Mouse (Mus musculus) intestine, embryonic 15.5 days (tissue): ENCODE results near the gene Ccl7. TPM values are rescaled to one million over a fixed set of nuclear protein-coding genes. Genes with fewer than 3 reads are reported as not detected.

Experiments used
- ATAC-seq: fragments of 200-750 bp; cut with Nextera tagmentation; 2 replicates; pipeline ENCODE4 v1.8.0; 2017; ENCODE audit warnings: moderate TSS enrichment, moderate library complexity
- H3K27ac ChIP-seq: fragments of 300-500 bp; sonication (generic); 2 replicates; pipeline ENCODE4 v1.5.1; 2015; ENCODE audit warnings: mild to moderate bottlenecking, inconsistent platforms
- H3K27me3 ChIP-seq: fragments of 300-500 bp; sonication (generic); replicated peaks from 2 replicates; pipeline ENCODE4 v1.6.1; 2015; ENCODE audit warnings: inconsistent platforms
- H3K36me3 ChIP-seq: fragments of 300-500 bp; sonication (generic); 2 replicates; pipeline ENCODE4 v1.6.1; 2015; ENCODE audit warnings: inconsistent platforms
- H3K4me1 ChIP-seq: fragments of 300-500 bp; sonication (generic); replicated peaks from 2 replicates; pipeline ENCODE4 v1.6.1; 2015; ENCODE audit warnings: inconsistent platforms
- H3K4me2 ChIP-seq: fragments of 300-500 bp; sonication (generic); replicated peaks from 2 replicates; pipeline ENCODE4 v1.6.1; 2015; ENCODE audit warnings: mild to moderate bottlenecking, inconsistent platforms
- H3K4me3 ChIP-seq: fragments of 300-500 bp; sonication (generic); replicated peaks from 2 replicates; pipeline ENCODE4 v1.5.1; 2015; ENCODE audit warnings: inconsistent platforms
- H3K9ac ChIP-seq: fragments of 300-500 bp; sonication (generic); 2 replicates; pipeline ENCODE4 v1.6.1; 2015; ENCODE audit warnings: inconsistent platforms
- H3K9me3 ChIP-seq: fragments of 300-500 bp; sonication (generic); 2 replicates; pipeline ENCODE4 v1.6.1; 2016; ENCODE audit warnings: inconsistent platforms
- WGBS: fragments of 180-500 bp; shearing (Covaris S2); methylation state at CpG from one replicate; pipeline ENCODE4 v1.1.7; 2015; 5-methylcytosine and 5-hydroxymethylcytosine counted together
- polyA plus RNA-seq: library from polyadenylated mRNA; unstranded; fragments of >200 nt; fragmentation: Nextera tagmentation; extraction: Ambion mirVana; gene quantifications from 2 replicates; pipeline ENCODE4 v1.2.1, GENCODE M21; 2015

Ccl7 gene
- polyA plus RNA-seq, 1 experiment from 2014 or later = 5.1 TPM

GRCm38 (mm10) chr11:82073686-82074085 lies 28.2 kb downstream of the Ccl7 start:
- 74% methylated on average over 3 of the region's 3 CpGs for WGBS
- Histone ChIP-seq H3K4me3 (no peak overlapping the region), H3K27me3 (no peaks in the 10 kb centered on the region), H3K9ac (no peak overlapping the region), H3K27ac (no peak overlapping the region), H3K4me1 (no peaks in the 10 kb centered on the region), H3K9me3 (no peaks in the 10 kb centered on the region), H3K36me3 (no peaks in the 10 kb centered on the region), H3K4me2 (no peak overlapping the region)
- ATAC-seq = no peak

- H3K9me3 ChIP-seq = no peaks in the 10 kb centered on the region
- no peaks in the 10 kb centered on the region for H3K4me1 ChIP-seq
- 41% methylated on average over 3 of the region's 3 CpGs for WGBS
- no peak for ATAC-seq
- no peaks in the 10 kb centered on the region for H3K36me3 ChIP-seq
- H3K27ac ChIP-seq = no peak overlapping the region
- no peaks in the 10 kb centered on the region for H3K27me3 ChIP-seq
- H3K9ac ChIP-seq = no peak overlapping the region
- H3K4me3 ChIP-seq = no peak overlapping the region
- H3K4me2 ChIP-seq = no peak overlapping the region
Measured at GRCm38 (mm10) chr11:82077031-82077430, 31.5 kb downstream of the Ccl7 start.

GRCm38 (mm10) chr11:82078136-82078730 lies 32.7 kb downstream of the Ccl7 start:
- H3K4me3 ChIP-seq = no peak overlapping the region
- ATAC-seq = no peak; the same call in 1 of the 2 replicates
- no peaks in the 10 kb centered on the region for H3K36me3 ChIP-seq
- no peak overlapping the region for H3K4me2 ChIP-seq
- H3K9me3 ChIP-seq = no peaks in the 10 kb centered on the region
- H3K27ac ChIP-seq = no peak overlapping the region
- no peak overlapping the region for H3K9ac ChIP-seq
- no peaks in the 10 kb centered on the region for H3K4me1 ChIP-seq
- no peaks in the 10 kb centered on the region for H3K27me3 ChIP-seq

- H3K4me3 ChIP-seq = no peak overlapping the region
- no peak overlapping the region for H3K4me2 ChIP-seq
- H3K27me3 ChIP-seq = no peaks in the 10 kb centered on the region
- H3K9me3 ChIP-seq = no peaks in the 10 kb centered on the region
- 75% methylated on average over 3 of the region's 3 CpGs for WGBS
- no peak overlapping the region for H3K9ac ChIP-seq
- no peak for ATAC-seq
- H3K36me3 ChIP-seq = no peaks in the 10 kb centered on the region
- no peak overlapping the region for H3K27ac ChIP-seq
- no peaks in the 10 kb centered on the region for H3K4me1 ChIP-seq
Measured at GRCm38 (mm10) chr11:82080865-82081264, 35.4 kb downstream of the Ccl7 start.

GRCm38 (mm10) chr11:82084360-82084759 lies 38.8 kb downstream of the Ccl7 start:
- 88% methylated on average over 3 of the region's 3 CpGs for WGBS
- no peak overlapping the region for H3K27ac ChIP-seq
- ATAC-seq = no peak
- H3K36me3 ChIP-seq = no peaks in the 10 kb centered on the region
- H3K27me3 ChIP-seq = no peaks in the 10 kb centered on the region
- H3K9me3 ChIP-seq = no peaks in the 10 kb centered on the region
- H3K9ac ChIP-seq = no peak overlapping the region
- no peak overlapping the region for H3K4me3 ChIP-seq
- H3K4me2 ChIP-seq = no peak overlapping the region
- no peaks in the 10 kb centered on the region for H3K4me1 ChIP-seq

Other genes with a start within 250 kb of the Ccl7 start
- gene 5530401A14Rik, start 185.0 kb upstream of the Ccl7 start, polyA plus RNA-seq = not detected in 2 replicates
- gene Asic2, start 77.3 kb upstream of the Ccl7 start, polyA plus RNA-seq = 0.19 and 0.32 TPM in 2 replicates
- 10.2 and 10.4 TPM in 2 replicates for gene Ccl2, start 10.1 kb upstream of the Ccl7 start, polyA plus RNA-seq
- gene Gm17268, start 7.2 kb upstream of the Ccl7 start, polyA plus RNA-seq = not detected in 2 replicates
- 97.5 and 103 TPM in 2 replicates for gene Ccl11, start 12.1 kb downstream of the Ccl7 start, polyA plus RNA-seq
- gene Ccl12, start 56.1 kb downstream of the Ccl7 start, polyA plus RNA-seq = 2.8 and 5.0 TPM in 2 replicates
- gene Ccl8, start 69.5 kb downstream of the Ccl7 start, polyA plus RNA-seq = not detected in 2 replicates